Mouse (Mus musculus) bone marrow, adult 2 months (tissue): ENCODE data around the gene AI837181.

Experiments used
- CTCF ChIP-seq: fragments of 200-500 bp; IDR thresholded peaks from 2 replicates; pipeline ENCODE4 v1.5.1; 2011; ENCODE audit warnings: low read length, control low read depth; ENCODE audit not compliant: control insufficient read depth, insufficient read depth
- POLR2A ChIP-seq: fragments of 200-500 bp; IDR thresholded peaks from 2 replicates; pipeline ENCODE4 v1.6.1; 2011; ENCODE audit warnings: low read depth, mild to moderate bottlenecking, control low read depth, low read length, borderline replicate concordance; ENCODE audit not compliant: control insufficient read depth

DNA sequence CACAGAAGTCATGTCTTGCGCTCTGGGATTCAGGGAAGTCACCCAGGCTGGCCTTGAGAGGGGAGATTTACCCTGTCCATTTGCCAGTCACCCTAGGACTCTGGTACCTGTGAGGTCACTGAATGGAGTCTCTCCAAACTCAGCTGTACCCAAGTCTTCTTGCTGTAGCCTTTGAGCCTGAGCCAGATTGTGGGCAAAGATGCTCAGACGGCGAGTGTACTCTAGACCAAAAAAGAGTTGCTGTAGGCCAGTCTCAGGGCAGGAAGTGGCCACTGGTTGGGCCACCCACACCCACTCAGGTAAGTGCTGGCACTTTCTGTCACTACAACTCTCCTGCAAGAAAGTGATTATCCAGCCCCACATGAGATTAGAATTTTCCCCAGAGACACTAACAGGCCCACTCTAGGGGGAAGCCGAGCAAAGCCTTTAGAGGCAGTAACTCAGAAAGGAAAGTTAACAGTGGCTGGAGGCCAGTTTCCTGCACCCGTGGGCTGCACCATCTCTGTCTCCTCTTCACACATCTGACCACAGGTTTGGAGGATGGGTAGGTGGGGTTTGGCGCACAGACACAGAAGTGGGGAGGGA, 42.1 kb downstream of the AI837181 start:
- TF ChIP-seq POLR2A, result no peak
- TF ChIP-seq CTCF, result no peak
